Comparison of ENCODE assay signal across 22 mouse cellular contexts in the genomic region with DNA sequence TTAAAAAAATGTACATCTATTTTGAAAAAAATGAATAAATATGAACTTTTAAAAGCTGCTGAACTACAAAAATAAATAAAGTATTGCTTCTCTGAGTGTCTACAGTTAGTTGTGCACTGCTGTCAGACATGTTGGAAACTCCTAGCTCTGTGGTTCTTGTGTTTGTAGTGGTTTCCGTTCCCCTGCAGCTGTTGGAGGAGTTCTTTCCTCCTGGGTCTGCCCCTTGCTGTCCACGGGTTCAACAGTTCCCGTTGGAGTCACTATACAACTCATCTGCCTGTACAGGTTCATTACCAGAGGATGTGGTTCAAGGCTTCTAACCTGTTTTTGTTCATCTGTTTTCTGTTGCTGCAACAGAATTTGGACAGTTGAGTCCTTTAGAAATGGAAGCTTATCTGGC. TPM values are rescaled to one million over a fixed set of nuclear protein-coding genes. Genes with fewer than 3 reads are reported as not detected.
DNase-seq lines count a peak whose midpoint lies in the region; ATAC-seq lines count a peak whose summit lies in the region.
"Had no signal": no experiment of that assay in that cellular context is flagged by ENCODE, and none has a peak within 500 bp of the region (broad histone marks: within the 10 kb centered on the region; RNA-seq: fewer than 3 reads in every experiment).

No protein-coding gene starts in this region.

- peak; percentile 76 for ATAC-seq in common myeloid progenitor, adult 5-6 weeks (replicated peaks; ENCODE audit: low read depth, poor library complexity, severe bottlenecking)
- ATAC-seq: forebrain, postnatal 0 days; hindbrain, embryonic 16.5 days; intestine, embryonic 15.5 days; liver, embryonic 12.5 days; liver, postnatal 0 days had no signal

- DNase-seq in induced T-regulatory cell, adult 2 months (ENCODE audit: low read depth): peak; percentile 12
- peak; percentile 82 for DNase-seq in thymus, postnatal 0 days (ENCODE audit: low spot score)
- no peak for DNase-seq in kidney, postnatal 4 days
- no peak for DNase-seq in cerebellum, postnatal 14 days
- no peak for DNase-seq in cerebellum, adult 18-20 months
- DNase-seq: adrenal gland, postnatal 36 days; cerebellum, adult 2 months; forebrain, postnatal 0 days; heart, postnatal 10 days; kidney, adult 8-10 months; layer of hippocampus, postnatal 36 days; left cerebral cortex, postnatal 4 days; liver, postnatal 0 days; lung, postnatal 4 days; midbrain, embryonic 14.5 days; right cerebral cortex, adult 18-20 months; right cerebral cortex, postnatal 4 days had no signal

RNA-seq across cellular contexts. Expression of gene Dapk1, which starts 10.4 kb away (rescaled TPM):
- total RNA-seq in common myeloid progenitor, adult 5-6 weeks (2017): 5.8 and 8.6 TPM in 2 replicates
- polyA plus RNA-seq in thymus, postnatal 0 days (2015; fragmentation: Nextera tagmentation; extraction: Ambion mirVana): 8.1 and 9.6 TPM in 2 replicates
- polyA plus RNA-seq: C2C12 had no signal

Comparison
In these comparisons a context has a peak if more than half of its experiments do, and no peak if none do; other contexts are left out.
1. DNase-seq: peak in induced T-regulatory cell, adult 2 months (single experiment) and thymus, postnatal 0 days (single experiment); none in kidney, postnatal 4 days (0 of 2), cerebellum, postnatal 14 days (0 of 2) and cerebellum, adult 18-20 months (0 of 2).